ENCODE assay signal across 23 mouse cellular contexts in genomic region chr14:32095646-32096045, GRCm38 (mm10). TPM values are rescaled to one million over a fixed set of nuclear protein-coding genes. Genes with fewer than 3 reads are reported as not detected.
"Had no signal": no experiment of that assay in that cellular context is flagged by ENCODE, and none has a peak within 500 bp of the region (broad histone marks: within the 10 kb centered on the region; RNA-seq: fewer than 3 reads in every experiment).

No protein-coding gene starts in this region.

- H3K4me2 ChIP-seq: lung, embryonic 14.5 days; midbrain, embryonic 12.5 days; neural tube, embryonic 12.5 days had no signal

- DNase-seq: lung, adult 18-20 months; lung, embryonic 14.5 days; lung, postnatal 10 days; lung, postnatal 4 days; midbrain, embryonic 14.5 days; right cerebral cortex, postnatal 14 days; spleen, adult 18-20 months; thymus, adult 18-20 months; thymus, postnatal 14 days; thymus, postnatal 36 days had no signal

- H3K4me1 ChIP-seq: midbrain, embryonic 10.5 days; midbrain, embryonic 12.5 days; neural tube, embryonic 12.5 days had no signal

- H3K9me3 ChIP-seq: midbrain, embryonic 10.5 days; midbrain, embryonic 12.5 days; neural tube, embryonic 12.5 days had no signal

- H3K4me3 ChIP-seq: midbrain, embryonic 10.5 days; midbrain, embryonic 12.5 days; neural tube, embryonic 12.5 days had no signal

- H3K9ac ChIP-seq: lung, embryonic 14.5 days; midbrain, embryonic 12.5 days; neural tube, embryonic 12.5 days had no signal

- H3K27me3 ChIP-seq: midbrain, embryonic 12.5 days; neural tube, embryonic 12.5 days had no signal

- H3K27ac ChIP-seq: midbrain, embryonic 10.5 days; midbrain, embryonic 12.5 days; neural tube, embryonic 12.5 days had no signal

RNA-seq across cellular contexts. Expression of gene Msmb, which starts 46.2 kb away (rescaled TPM):
- total RNA-seq: megakaryocyte, adult 5-6 weeks; megakaryocyte-erythroid progenitor cell, adult 5-6 weeks; midbrain, postnatal 0 days; monocyte, adult 5-6 weeks; neutrophil, adult 5-6 weeks had no signal
- polyA plus RNA-seq: lung, embryonic 14.5 days; lung, embryonic 16.5 days; midbrain, embryonic 10.5 days; midbrain, embryonic 12.5 days; midbrain, embryonic 14.5 days; midbrain, postnatal 0 days; neural tube, embryonic 12.5 days; neural tube, embryonic 14.5 days; stomach, embryonic 14.5 days; stomach, embryonic 16.5 days; thymus, postnatal 0 days had no signal
